Mouse (Mus musculus) cerebellum, postnatal 36 days (tissue): ENCODE measurements around the gene Phf21a.
"Not testable (repeated sequence)": the region's sequence is repeated elsewhere in the genome, so short reads cannot be mapped to it uniquely, and the experiment has no call there.

Source experiments
- DNase-seq, 2 experiments: peaks; one replicate each; pipeline ENCODE4 v3.0.0; 2021 to 2022; ENCODE audit warnings: mixed read lengths in 2 of 2

Gene Phf21a

DNA sequence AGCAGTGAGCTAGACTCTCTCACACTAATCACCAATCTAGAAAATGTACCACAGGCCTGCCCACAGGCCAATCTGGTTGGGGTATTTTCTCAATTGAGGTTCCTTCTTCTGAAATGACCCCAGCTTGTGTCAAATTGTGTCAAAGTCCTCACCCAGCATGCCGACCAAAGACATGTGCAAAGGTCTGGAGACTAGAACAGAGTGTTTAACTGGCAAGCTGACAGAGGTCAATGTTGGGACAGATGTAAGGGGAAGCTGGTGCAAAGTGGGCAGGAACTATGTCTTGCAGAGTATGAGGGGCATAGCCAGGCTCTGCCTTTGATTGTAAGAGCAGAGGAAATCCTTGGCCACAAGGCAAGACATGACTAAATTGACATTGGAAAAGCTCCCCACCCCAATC is 7.2 kb upstream of the Phf21a start:
- DNase-seq: no peak

DNA sequence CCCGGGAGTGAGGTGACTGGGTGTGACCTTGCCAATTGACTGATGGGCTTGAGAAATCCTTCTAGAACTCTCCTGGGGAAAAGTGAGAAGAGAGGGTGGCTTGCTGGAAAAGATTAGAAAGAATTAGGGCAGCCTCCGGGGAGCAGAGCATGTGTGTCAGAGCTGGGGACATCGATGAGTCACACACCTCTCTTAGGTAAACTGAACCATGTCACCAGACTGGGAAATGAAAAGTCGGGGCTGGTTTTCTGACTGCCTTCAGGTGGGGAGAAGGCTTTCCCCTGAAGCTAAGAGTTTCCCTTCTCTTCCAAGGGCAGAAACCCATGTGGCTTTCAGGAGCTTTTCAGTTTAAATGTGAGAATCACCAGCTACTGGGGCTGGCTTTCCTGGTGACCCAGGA is 5.9 kb upstream of the Phf21a start:
- no peak for DNase-seq

DNA sequence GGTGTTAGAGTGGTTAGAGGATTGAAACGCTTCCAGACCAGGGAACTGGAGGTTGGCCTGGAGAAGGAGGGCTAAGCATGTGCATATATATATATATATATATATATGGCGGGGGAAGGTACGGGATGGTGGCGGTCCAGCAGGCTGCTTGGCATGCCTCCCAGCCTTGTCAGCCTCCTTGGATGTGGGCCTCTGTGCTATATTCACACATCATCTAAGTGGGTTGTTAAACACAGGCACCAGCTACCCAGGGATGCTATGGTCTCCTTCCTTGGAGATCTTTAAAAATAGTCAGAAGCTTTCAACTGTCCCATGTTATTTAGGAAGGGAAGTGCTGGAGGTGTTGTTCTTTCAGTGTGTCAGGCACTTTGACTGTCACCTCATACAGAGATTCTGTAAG is 3.1 kb upstream of the Phf21a start:
- DNase-seq: no peak

DNA sequence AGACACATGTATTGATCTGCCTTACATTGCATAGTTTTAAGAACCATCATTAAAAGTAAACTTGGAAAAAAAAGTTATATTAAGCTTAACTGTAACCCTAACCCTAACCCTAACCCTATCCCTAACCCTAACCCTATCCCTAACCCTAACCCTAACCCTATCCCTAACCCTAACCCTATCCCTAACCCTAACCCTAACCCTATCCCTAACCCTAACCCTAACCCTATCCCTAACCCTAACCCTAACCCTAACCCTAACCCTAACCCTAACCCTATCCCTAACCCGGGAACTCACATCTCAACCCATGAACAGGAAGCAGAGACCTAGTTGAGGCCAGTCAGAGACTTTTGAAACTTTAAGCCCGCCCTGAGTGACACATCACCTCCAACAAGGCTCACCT is 586 bp downstream of the Phf21a start:
- not testable (repeated sequence) for DNase-seq

DNA sequence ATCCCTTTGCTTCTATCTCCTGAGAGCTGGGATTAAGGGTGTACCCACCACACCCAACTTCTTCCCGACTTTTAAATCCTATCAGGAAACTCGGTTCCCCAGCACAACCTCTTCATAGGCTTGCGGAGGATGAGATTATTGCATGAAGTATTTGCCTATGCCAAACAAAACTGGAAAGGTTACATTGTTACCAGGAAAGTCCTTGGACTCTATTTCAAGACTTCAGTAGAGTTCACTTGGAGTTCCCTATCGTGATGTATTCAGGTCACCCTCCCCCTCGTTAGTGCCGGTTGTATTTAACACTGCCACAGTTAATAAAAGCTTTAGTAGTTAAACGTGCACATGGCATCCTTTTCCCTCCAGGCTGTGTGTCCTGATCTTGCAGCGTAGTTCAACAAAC is 1.2 kb downstream of the Phf21a start:
- DNase-seq: no peak

DNA sequence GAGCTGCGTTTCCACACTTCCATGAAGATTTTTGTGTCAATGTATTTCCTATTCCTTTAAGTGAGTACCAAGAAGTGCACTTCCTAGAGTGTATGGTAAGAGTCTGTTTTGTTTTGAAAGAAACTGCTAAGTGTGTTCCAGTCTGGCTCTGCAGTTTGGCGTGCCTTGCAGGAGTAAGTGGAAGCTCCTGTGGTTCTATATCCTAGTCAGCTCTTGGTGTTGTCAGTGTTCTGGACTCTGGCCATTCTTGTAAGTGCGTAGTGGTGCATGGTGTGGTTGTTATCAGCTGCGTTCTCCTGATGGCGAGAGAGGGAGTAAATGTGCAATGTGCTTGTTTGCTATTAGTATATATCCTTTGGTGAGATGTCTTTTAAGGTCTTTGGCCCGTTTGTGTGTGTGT is 7.9 kb downstream of the Phf21a start:
- no peak for DNase-seq

DNA sequence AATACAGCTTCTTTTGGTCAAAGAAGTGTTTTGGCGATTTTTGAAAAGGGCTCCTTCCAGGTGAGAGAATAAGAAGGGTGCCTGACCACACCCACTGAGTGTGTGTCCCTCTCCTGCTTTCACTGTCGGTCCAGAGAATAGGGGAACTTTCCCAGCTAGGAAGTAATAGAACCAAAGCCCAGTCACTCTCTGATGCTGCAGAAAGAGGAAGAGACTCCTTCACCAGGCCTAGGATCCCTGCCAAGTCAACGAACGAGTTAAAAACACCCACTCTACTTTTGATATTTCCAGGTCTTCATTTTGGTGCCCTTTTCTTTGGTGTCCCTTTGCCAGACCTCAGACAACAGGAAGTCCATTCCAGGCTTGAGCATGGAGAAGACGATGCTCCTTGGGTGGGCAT is 31.6 kb downstream of the Phf21a start:
- DNase-seq: no peak

DNA sequence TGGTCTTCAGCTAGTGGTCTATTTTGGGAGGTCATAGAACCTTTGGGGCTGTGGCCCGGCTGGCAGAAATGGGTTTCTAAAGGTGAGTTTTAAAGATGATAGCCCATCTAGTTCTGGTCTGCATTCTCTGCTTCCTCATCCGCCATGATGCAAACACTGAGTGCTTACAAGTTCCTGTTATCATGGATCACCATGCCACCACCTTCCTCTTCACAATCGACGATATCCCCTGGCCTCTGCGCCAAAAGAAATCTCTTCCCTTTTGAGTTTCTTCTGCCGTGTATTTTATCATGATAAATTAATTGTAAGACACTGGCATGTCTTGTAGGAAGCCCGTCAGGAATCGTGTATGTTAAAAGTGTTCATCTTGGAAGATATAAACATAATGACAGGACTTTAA is 32.4 kb downstream of the Phf21a start:
- no peak for DNase-seq

DNA sequence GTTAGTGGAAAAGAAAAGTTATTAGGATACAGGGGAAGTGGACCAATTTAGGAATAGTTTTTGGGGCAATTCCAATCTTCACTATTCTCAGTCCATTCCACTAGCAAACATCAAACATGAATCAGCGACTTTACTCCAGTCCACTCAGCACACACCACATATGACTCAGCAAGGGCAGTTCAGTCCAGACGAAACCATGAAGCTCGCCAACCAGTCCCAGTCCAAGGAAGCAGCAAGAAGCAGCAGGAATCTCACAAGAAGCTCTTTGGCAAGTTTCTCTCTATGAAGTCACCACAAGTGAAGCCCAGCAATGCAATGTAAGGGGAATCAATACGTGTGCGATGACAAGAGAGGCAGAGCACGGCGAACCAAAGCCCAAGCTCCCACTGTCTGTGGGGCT is 37.2 kb downstream of the Phf21a start:
- DNase-seq: no peak

DNA sequence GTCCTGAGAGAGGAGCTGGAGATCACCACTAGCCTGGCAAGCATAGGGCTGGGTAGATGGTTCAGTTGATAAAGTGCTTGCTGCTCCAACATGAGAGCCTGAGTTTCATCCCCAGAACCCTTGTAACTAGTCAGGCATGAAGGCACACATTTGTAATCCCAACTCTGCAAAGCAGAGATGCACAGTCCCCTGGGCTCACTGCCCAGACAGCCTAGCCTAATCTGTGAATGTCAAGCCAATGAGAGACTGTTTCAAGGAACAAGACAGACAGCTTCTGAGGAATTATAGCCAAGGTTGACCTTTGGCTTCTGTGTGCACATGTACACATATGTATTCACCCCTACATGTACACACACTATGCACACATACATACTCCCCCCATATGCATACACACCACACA is 45.8 kb downstream of the Phf21a start:
- no peak for DNase-seq

DNA sequence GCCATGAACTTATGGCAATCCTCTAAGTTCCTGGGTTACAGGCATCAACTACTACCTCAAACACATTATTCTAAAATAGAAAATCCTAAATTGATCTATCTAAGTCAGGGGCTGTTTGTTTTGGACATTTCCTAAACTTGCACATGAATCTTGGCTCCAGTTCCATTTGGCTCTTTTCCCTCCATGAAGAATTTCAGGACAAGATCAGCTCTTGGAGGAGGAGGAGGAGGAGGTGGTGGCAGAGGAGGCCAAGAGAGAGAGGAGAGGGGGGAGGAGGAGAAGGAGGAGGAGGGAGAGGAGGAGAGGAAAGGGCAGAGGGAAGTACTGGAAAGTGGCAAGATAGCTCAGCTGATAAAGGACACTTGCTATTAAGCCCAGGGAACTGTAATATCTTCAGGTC is 46.4 kb downstream of the Phf21a start:
- no peak for DNase-seq

DNA sequence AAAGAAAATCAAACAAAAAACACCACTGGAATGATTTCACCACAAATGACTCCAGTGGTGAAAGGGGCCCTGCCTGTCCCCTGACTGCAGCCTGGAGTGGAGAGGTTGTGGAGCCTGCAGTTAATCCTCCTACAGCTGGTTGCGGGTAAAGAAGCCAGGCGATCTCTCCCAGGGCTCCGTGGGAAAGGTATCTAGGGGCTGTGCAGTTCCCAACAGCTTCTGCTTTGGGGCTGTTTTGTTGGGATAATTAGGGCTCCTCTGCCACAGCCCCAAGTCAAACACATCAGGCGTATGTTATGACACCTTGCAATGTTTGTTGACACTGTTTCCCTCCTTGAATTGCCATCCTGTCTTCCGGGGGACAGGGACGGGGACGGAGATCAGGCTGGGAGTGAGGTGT is 47.5 kb downstream of the Phf21a start:
- DNase-seq: no peak

DNA sequence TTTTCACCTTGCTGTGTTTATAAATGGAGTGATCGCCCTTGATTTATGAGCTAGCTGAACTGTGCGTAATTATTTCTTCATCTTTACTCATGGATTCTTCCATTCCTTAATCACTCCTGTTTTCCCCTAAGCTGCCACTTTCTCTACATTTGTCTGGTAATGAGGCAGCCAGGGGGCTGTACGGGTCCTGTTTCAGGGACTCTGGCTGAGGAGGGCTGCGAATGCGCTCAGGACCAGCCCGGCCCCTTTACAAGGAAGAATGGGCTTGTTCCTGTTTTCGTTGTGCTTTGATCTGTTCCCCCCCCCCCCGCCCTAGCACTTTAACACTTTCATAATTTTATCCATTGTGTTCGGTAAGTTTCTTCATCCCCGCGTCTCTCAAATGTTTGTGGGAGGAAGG is 48.2 kb downstream of the Phf21a start:
- DNase-seq: no peak

DNA sequence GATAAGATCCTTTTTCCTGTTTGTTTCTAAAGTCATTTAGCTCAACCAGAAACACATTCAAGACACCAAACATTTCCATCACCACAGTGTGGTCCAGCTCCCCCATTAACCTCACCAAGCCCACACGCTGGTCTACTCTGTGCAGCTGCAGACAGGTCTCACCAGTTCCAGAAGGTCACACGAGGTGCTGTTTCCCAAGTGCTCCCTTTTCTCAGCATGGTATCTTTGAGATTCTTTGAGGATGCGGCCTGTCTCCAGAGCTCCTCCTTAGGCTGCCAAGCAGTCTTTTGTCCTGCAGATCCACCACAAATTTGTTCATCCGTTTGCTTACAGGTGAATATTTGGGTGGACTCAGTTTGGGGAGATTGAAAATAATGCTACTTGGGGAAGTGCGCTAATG is 51.0 kb downstream of the Phf21a start:
- no peak for DNase-seq

DNA sequence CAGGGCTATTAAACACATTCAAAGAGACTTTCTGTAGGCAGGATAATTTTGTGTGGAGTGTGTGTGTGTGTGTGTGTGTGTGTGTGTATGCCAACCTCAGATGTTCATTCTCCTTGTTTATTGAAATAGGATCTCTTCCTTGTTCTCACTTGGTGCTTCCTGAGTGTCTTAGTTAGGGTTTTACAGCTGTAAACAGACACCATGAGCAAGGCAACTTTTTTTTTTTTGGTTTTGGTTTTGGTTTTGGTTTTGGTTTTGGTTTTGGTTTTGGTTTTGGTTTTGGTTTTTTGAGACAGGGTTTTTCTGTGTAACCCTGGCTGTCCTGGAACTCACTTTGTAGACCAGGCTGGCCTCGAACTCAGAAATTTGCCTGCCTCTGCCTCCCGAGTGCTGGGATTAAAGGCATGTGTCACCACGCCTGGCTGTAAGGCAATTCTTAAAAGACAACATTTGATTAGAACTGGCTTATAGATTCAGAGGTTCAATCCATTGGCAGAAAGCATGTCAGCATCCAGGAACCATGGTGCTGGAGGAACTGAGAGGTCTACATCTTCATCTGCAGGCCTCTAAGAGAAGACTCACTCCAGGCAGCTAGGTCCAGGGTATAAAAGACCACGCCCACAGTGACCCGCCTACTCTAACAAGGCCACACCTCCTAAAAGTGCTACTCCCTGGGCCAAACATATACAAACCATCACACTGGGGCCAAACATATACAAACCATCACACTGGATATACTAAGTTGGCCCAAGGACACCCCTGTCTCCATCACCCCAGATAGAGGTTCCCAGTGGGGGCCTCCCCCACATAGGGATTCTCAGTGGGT is 55.2 kb downstream of the Phf21a start:
- DNase-seq: not testable (repeated sequence)

DNA sequence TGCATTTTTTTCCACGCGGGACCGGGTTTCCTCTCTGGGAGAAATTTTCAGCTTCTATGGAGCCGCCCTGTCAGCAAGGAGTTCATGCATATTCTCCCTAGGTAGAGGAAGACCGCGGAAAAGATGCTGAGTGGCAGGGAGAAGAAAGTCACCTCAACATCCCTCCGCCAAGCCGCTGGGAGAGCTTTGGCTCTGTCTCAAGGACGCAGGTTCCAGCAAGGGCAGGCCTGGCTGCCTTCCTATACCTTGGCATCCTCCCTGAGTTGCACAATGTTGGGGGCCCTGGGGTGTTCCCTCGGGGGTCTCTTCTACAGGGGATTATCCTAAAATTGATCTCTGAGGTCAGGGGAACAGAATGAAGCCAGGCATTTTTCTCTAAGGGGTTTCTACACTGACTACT is 71.4 kb downstream of the Phf21a start:
- DNase-seq: no peak

DNA sequence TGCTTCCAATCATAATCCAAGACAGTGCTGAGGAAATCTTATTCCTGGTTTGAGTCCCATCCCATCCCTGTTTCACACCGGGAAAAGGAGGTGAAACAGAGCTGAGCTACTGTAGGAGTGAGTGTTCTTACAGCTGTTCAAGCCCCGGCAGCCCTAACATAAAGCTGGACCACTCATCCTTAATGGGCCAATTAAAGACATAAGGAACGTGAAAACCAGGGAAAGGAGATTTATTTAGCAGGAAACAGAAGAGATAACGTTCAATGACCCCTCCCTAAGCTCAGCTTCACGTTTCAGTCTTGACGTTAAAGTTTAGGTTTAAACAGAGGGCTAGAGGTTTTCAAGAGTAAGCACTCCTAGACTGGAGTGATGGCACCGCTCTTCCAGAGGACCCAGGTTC is 74.0 kb downstream of the Phf21a start:
- no peak for DNase-seq

DNA sequence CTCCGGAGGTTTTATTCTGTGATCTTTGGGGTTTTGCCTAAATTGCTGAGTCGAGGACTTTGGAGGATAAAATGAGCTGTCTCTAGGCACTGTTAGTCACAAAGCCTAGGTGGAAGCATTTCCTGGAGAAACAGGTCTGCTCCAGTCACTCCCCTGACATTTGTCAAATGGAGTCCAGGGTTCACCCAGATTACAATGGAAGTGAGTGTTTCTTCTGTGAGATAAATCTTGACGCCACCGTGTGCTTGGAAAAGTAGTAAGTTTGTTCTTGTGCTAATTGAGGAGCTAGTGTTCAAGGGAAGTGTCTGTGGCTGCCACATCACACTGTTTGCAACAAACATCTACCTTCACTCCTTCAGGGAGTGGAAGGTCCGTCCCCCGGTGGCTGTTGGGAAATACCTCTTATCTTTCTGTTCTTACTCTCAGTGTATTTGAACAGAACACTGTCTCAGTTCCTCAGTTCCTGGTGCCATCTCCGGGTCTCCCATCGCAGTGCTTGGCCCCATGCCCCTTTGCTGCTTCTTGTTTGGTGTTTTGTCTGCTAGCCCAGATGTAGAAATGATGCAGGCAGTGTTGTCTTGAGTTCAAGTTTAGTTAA is 78.2 kb downstream of the Phf21a start:
- no peak for DNase-seq

DNA sequence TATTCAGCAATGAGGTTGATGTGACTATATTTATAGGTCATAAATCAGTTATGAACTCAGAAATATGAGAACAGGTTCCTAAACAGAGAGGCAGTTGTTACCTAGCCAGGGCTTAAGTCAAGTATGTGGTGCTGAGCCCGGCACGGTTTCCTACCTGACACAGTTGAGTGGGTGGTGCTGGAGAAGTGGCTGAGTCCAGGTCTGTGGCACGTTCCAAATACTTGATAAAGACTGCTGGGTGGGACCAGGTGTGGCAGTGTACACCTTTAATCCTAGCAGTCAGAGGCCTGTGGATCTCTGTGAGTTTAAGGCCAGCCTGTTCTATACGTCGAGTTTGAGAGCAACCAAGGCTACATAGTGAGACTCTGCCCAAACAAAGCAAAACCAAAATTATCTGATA is 79.4 kb downstream of the Phf21a start:
- DNase-seq: no peak

DNA sequence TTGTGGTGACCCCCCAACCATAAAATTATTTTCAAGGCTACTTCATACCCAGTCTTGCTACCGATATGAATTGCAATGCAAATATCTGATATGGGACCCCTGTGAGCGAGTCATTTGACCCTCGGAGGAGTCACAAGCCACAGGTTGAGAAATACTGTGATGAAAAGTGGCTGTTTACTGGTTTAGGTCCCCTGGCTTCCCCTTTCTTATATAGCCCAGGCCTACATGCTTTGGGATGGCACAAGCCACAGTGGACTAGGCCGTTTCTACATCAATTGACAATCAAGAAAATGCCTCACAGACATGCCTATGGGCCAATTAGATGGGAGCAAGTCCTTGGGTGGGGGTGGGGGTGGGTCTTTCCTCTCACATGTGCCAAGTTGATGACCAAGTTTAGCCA is 80.3 kb downstream of the Phf21a start:
- DNase-seq: no peak

DNA sequence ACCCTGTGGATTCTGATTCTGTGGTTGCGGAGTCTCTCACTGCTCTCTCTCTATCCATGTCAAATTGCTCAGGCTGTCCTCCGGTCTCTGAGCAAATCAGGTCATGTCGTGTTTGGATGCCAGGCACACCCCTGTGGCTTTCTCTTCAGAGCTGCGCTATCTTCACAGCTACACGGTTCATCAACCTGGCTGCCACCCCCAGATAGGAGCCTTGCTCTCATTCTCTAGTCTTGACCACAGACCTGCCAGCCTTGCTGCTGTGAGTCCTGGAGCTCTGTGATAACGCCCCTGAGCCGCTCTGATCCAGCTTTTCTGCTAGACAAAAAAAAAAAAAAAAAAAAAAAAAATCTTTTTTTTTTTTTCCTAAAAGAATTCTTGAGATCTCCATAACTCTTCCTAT is 81.3 kb downstream of the Phf21a start:
- peak; percentile 48 to 53 for DNase-seq

DNA sequence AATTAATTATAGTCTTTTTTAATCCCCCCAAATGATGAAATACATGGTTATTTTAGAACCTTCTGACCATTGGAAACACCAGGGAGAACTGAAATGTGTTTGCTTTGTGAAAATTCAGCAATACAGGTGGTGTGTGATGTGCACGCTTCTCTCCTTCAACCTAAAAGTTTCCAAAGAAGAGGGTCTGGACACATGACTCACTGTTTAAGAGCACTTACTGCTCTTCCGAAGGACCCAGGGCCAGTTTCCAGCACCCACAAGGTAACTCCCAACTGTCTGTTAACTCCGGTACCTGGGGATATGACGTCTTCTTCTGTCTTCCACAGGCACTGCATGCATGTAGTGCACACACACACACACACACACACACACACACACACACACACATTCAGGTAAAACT is 82.1 kb downstream of the Phf21a start:
- no peak for DNase-seq

DNA sequence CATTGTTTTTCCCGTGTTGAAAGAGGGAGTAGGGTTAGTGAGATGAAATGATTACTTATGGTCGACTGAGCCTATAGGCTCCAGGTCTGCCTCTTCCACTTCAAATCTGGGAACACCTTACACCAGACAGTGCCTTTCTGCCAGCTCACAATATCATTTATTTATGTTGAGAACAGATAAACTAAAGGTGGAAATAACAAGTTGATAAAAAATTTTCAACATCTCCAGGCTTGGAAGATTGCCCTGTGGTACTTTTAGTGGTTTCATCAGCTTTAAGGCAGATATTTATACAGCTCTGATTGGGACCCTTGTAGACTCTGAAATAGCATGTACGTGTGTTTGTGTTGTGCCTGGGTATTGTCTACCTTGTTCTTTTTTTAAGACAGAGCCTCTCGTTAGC is 83.4 kb downstream of the Phf21a start:
- no peak for DNase-seq

DNA sequence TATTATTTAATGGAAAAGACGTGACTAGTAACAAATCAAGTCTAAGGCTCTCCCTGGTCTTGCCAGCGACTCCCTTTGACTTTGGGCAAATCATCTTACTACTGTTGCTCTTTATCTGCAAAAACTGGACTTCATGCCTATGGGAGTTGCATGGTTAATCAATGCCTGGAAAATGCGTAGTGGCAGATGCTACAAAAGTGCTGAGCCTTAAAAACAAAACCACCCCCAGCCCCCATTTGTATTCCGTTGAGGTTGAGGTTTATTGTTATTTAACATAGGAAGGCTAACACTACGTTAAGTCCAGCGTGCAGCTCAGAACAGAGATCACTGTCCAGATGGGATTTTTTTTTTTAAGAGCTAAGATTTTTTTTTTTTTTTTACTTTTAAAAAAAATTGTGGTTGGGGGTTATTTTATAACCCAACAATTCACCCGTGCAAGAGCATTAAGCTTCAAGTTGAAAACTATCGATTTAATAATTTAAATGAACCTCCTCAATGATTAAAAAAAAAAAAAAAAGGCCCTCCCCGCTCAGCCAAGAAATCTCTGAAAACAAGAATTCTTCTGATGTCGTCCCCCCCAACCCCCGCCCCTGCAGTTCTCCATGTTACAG is 89.3 kb downstream of the Phf21a start:
- DNase-seq: no peak
